Mouse (Mus musculus): Measurements from ENCODE around the gene Slc25a29. TPM values are rescaled to one million over a fixed set of nuclear protein-coding genes. Genes with fewer than 3 reads are reported as not detected.

The Slc25a29 gene
- polyA plus RNA-seq, 1 experiment: 24.4 TPM

GRCm38 (mm10) chr12:108869575-108869974, 33.9 kb upstream of the Slc25a29 start:
- 92% methylated on average over 2 of the region's 2 CpGs for WGBS
- peak; percentile 13 for DNase-seq
- peaks cover 4% of the 10 kb centered on the region; the same call in 1 of the 2 replicates for H3K36me3 ChIP-seq (ENCODE audit: control insufficient read depth, insufficient read depth, low read length)

DNA sequence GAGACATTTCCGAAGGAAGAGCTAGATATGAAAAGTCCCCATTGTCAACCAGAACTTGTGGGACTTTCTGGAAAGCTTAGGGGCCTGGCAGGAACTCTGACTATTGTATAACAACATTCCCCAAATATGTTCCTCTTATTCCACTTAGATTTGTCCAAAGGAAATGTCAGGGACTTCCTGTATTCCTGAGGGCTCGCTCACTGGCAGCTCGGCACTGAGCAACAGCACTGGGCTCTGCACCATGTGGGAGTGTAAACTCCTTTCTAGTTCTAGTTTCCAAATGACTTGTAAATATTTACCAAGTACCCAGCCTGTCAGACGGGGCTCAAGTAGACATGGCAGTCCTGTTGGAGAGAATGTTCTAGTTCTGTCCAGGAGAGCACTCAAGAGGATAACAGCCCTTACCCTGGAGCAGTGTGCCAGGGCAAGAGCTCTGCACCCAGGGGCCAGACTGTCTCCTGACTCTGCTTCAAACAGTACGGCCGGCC, 29.4 kb upstream of the Slc25a29 start:
- Histone ChIP-seq H3K27ac (ENCODE audit: control insufficient read depth, insufficient read depth, low read length) (no peak overlapping the region), H3K36me3 (ENCODE audit: control insufficient read depth, insufficient read depth, low read length) (peaks cover 4% of the 10 kb centered on the region; the same call in 1 of the 2 replicates), H3K4me3 (ENCODE audit: control insufficient read depth, insufficient read depth, low read length) (no peak overlapping the region), H3K27me3 (ENCODE audit: control insufficient read depth, insufficient read depth, low read length) (no peaks in the 10 kb centered on the region), H3K4me1 (replicated peaks; ENCODE audit: control insufficient read depth, insufficient read depth, low read length) (no peaks in the 10 kb centered on the region)
- 95% methylated on average over 6 of the region's 6 CpGs for WGBS
- no peak for DNase-seq
- TF ChIP-seq POLR2A (IDR thresholded peaks at IDR 0.05; ENCODE audit: control insufficient read depth, extremely low read depth, insufficient read depth, low read length, poor library complexity): no peak
- no peak for TF ChIP-seq CTCF (IDR thresholded peaks at IDR 0.05; ENCODE audit: borderline replicate concordance, control insufficient read depth, extremely low read depth, insufficient read depth, low read length, poor library complexity)

More at GRCm38 (mm10) chr12:108869575-108869974, 33.9 kb upstream of the Slc25a29 start:
- H3K4me3 ChIP-seq (ENCODE audit: control insufficient read depth, insufficient read depth, low read length): no peak overlapping the region
- H3K27ac ChIP-seq (ENCODE audit: control insufficient read depth, insufficient read depth, low read length): no peak overlapping the region
- no peaks in the 10 kb centered on the region for H3K4me1 ChIP-seq (replicated peaks; ENCODE audit: control insufficient read depth, insufficient read depth, low read length)
- TF ChIP-seq POLR2A (IDR thresholded peaks at IDR 0.05; ENCODE audit: control insufficient read depth, extremely low read depth, insufficient read depth, low read length, poor library complexity): no peak
- no peak for TF ChIP-seq CTCF (IDR thresholded peaks at IDR 0.05; ENCODE audit: borderline replicate concordance, control insufficient read depth, extremely low read depth, insufficient read depth, low read length, poor library complexity)
- no peaks in the 10 kb centered on the region for H3K27me3 ChIP-seq (ENCODE audit: control insufficient read depth, insufficient read depth, low read length)

DNA sequence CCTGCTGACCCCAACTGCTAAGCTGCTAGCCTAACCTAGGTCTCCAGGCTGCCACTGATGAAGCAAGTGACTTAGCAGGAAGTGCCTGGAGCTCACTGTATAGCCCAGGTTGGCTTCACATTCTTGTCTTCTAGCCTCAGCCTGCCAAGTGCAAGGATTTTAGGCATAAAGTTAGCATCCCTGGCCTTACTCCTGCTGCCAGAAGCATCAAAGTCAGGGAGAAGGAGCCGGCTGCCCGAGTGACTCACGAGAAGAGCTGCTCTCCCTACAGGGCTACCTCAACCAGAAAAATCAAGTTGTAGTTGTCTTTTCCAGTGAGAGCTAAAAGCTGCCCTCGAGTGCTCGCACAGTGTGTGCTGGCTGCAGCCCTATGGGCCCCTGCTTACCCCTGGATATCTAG, 22.8 kb upstream of the Slc25a29 start:
- WGBS: 93% methylated on average over 5 of the region's 5 CpGs
- no peaks in the 10 kb centered on the region for H3K4me1 ChIP-seq (replicated peaks; ENCODE audit: control insufficient read depth, insufficient read depth, low read length)
- no peak overlapping the region for H3K4me3 ChIP-seq (ENCODE audit: control insufficient read depth, insufficient read depth, low read length)
- no peak for TF ChIP-seq CTCF (IDR thresholded peaks at IDR 0.05; ENCODE audit: borderline replicate concordance, control insufficient read depth, extremely low read depth, insufficient read depth, low read length, poor library complexity)
- no peak for TF ChIP-seq POLR2A (IDR thresholded peaks at IDR 0.05; ENCODE audit: control insufficient read depth, extremely low read depth, insufficient read depth, low read length, poor library complexity)
- no peak overlapping the region for H3K27ac ChIP-seq (ENCODE audit: control insufficient read depth, insufficient read depth, low read length)
- H3K36me3 ChIP-seq (ENCODE audit: control insufficient read depth, insufficient read depth, low read length): no peaks in the 10 kb centered on the region
- no peak for DNase-seq
- no peaks in the 10 kb centered on the region for H3K27me3 ChIP-seq (ENCODE audit: control insufficient read depth, insufficient read depth, low read length)

- DNase-seq: no peak
Measured at GRCm38 (mm10) chr12:108857589-108858184, 22.0 kb upstream of the Slc25a29 start.

GRCm38 (mm10) chr12:108857109-108857508, 21.4 kb upstream of the Slc25a29 start:
- Histone ChIP-seq H3K4me1 (replicated peaks; ENCODE audit: control insufficient read depth, insufficient read depth, low read length) (no peaks in the 10 kb centered on the region), H3K4me3 (ENCODE audit: control insufficient read depth, insufficient read depth, low read length) (no peak overlapping the region), H3K27me3 (ENCODE audit: control insufficient read depth, insufficient read depth, low read length) (no peaks in the 10 kb centered on the region), H3K27ac (ENCODE audit: control insufficient read depth, insufficient read depth, low read length) (no peak overlapping the region), H3K36me3 (ENCODE audit: control insufficient read depth, insufficient read depth, low read length) (no peaks in the 10 kb centered on the region)
- TF ChIP-seq POLR2A (IDR thresholded peaks at IDR 0.05; ENCODE audit: control insufficient read depth, extremely low read depth, insufficient read depth, low read length, poor library complexity): no peak
- TF ChIP-seq CTCF (IDR thresholded peaks at IDR 0.05; ENCODE audit: borderline replicate concordance, control insufficient read depth, extremely low read depth, insufficient read depth, low read length, poor library complexity): no peak
- 88% methylated on average over 7 of the region's 7 CpGs for WGBS
- no peak for DNase-seq

More at GRCm38 (mm10) chr12:108857589-108858184, 22.0 kb upstream of the Slc25a29 start:
- 89% methylated on average over 7 of the region's 7 CpGs for WGBS
- no peak overlapping the region for H3K4me3 ChIP-seq (ENCODE audit: control insufficient read depth, insufficient read depth, low read length)
- no peak overlapping the region for H3K27ac ChIP-seq (ENCODE audit: control insufficient read depth, insufficient read depth, low read length)
- no peaks in the 10 kb centered on the region for H3K36me3 ChIP-seq (ENCODE audit: control insufficient read depth, insufficient read depth, low read length)
- H3K27me3 ChIP-seq (ENCODE audit: control insufficient read depth, insufficient read depth, low read length): no peaks in the 10 kb centered on the region
- H3K4me1 ChIP-seq (replicated peaks; ENCODE audit: control insufficient read depth, insufficient read depth, low read length): no peaks in the 10 kb centered on the region
- TF ChIP-seq POLR2A (IDR thresholded peaks at IDR 0.05; ENCODE audit: control insufficient read depth, extremely low read depth, insufficient read depth, low read length, poor library complexity) (no peak), CTCF (IDR thresholded peaks at IDR 0.05; ENCODE audit: borderline replicate concordance, control insufficient read depth, extremely low read depth, insufficient read depth, low read length, poor library complexity) (no peak)

DNA sequence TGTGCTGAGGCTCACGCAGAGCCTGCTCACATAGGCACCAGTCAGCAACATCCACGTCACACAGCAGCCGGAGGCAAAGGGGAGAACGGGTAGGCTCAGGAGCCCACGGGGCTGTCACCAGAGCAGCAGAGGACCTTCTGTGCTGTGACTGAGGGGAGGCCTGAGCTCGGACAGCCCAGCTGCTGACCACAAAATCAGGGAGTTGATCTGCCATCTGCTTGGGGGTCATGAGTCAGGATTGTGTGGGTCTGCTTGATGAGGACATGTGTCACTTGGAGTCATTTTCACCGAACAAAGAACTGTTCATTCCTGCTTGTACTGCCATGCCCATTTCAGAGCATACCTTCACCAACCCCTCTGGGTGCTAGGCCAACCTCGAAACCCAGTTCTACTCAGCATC, 20.5 kb upstream of the Slc25a29 start:
- DNase-seq: no peak
- no peaks in the 10 kb centered on the region for H3K27me3 ChIP-seq (ENCODE audit: control insufficient read depth, insufficient read depth, low read length)
- H3K27ac ChIP-seq (ENCODE audit: control insufficient read depth, insufficient read depth, low read length): no peak overlapping the region
- TF ChIP-seq CTCF (IDR thresholded peaks at IDR 0.05; ENCODE audit: borderline replicate concordance, control insufficient read depth, extremely low read depth, insufficient read depth, low read length, poor library complexity) (no peak), POLR2A (IDR thresholded peaks at IDR 0.05; ENCODE audit: control insufficient read depth, extremely low read depth, insufficient read depth, low read length, poor library complexity) (no peak)
- WGBS: 88% methylated on average over 8 of the region's 8 CpGs
- H3K4me1 ChIP-seq (replicated peaks; ENCODE audit: control insufficient read depth, insufficient read depth, low read length): 0 out of 2 replicates have a peak, but pooled peaks cover 4% of the 10 kb centered on the region
- H3K36me3 ChIP-seq (ENCODE audit: control insufficient read depth, insufficient read depth, low read length): no peaks in the 10 kb centered on the region
- H3K4me3 ChIP-seq (ENCODE audit: control insufficient read depth, insufficient read depth, low read length): no peak overlapping the region
